Mouse (Mus musculus) heart, embryonic 16.5 days (tissue): ENCODE data around the gene Smg8. TPM values are rescaled to one million over a fixed set of nuclear protein-coding genes. Genes with fewer than 3 reads are reported as not detected.

ENCODE experiments used
- ATAC-seq: fragments of 200-750 bp; cut with Nextera tagmentation; replicated peaks from 2 replicates; pipeline ENCODE4 v1.8.0; 2017; ENCODE audit warnings: moderate number of reproducible peaks; ENCODE audit not compliant: insufficient read depth, low FRiP score; ENCODE audit errors: extremely low read depth
- H3K27ac ChIP-seq: fragments of 300-500 bp; sonication (generic); 2 replicates; pipeline ENCODE4 v1.5.1; 2014; ENCODE audit warnings: mild to moderate bottlenecking, low read length, control low read depth, moderate library complexity
- H3K27me3 ChIP-seq: fragments of 300-500 bp; sonication (generic); 2 replicates; pipeline ENCODE4 v1.6.1; 2014; ENCODE audit warnings: low read length, mixed read lengths; ENCODE audit not compliant: control insufficient read depth, insufficient read depth
- H3K36me3 ChIP-seq: fragments of 300-500 bp; sonication (generic); 2 replicates; pipeline ENCODE4 v1.6.1; 2014; ENCODE audit not compliant: control insufficient read depth, insufficient read depth
- H3K4me1 ChIP-seq: fragments of 300-500 bp; sonication (generic); 2 replicates; pipeline ENCODE4 v1.6.1; 2014; ENCODE audit warnings: low read length, mixed read lengths; ENCODE audit not compliant: control insufficient read depth, insufficient read depth
- H3K4me2 ChIP-seq: fragments of 300-500 bp; sonication (generic); 2 replicates; pipeline ENCODE4 v1.6.1; 2014; ENCODE audit warnings: low read depth, mild to moderate bottlenecking, control low read depth, low read length
- H3K4me3 ChIP-seq: fragments of 300-500 bp; sonication (generic); 2 replicates; pipeline ENCODE4 v1.5.1; 2014; ENCODE audit warnings: mild to moderate bottlenecking, control low read depth, low read length
- H3K9ac ChIP-seq: fragments of 300-500 bp; sonication (generic); 2 replicates; pipeline ENCODE4 v1.6.1; 2014; ENCODE audit warnings: low read length, control low read depth
- H3K9me3 ChIP-seq: fragments of 300-500 bp; sonication (generic); replicated peaks from 2 replicates; pipeline ENCODE4 v1.6.1; 2016; ENCODE audit warnings: low read length; ENCODE audit not compliant: control insufficient read depth
- WGBS: fragments of 180-500 bp; shearing (Covaris S2); extraction: QIAGEN DNeasy Blood & Tissue Kit; methylation state at CpG from one replicate; pipeline ENCODE4 v1.1.7; 2014; 5-methylcytosine and 5-hydroxymethylcytosine counted together
- polyA plus RNA-seq: library from polyadenylated mRNA; unstranded; fragments of >200 nt; fragmentation: Nextera tagmentation; extraction: Ambion mirVana; gene quantifications from 2 replicates; pipeline ENCODE4 v1.2.1, GENCODE M21; 2015

The Smg8 gene
- polyA plus RNA-seq, 1 experiment from 2014 or later, result 13.9 TPM

GRCm38 (mm10) chr11:87108755-87109518 is 22.4 kb upstream of the Smg8 start, which contains the start of gene Ska2:
Gene Ska2, plus strand, starts transcription at chr11:87109234.
- peaks cover 16% of the 10 kb centered on the region for H3K36me3 ChIP-seq
- WGBS, result under 1% methylated on average over 40 of the region's 40 CpGs
- peak within 1 kb of the TSS; percentile 91 for H3K27ac ChIP-seq
- no peaks in the 10 kb centered on the region for H3K27me3 ChIP-seq
- peak within 1 kb of the TSS; percentile 71 for H3K4me2 ChIP-seq
- peak; percentile 99 for ATAC-seq
- peak within 1 kb of the TSS; percentile 81 for H3K9ac ChIP-seq
- H3K4me3 ChIP-seq, result peak within 1 kb of the TSS; percentile 86
- no peaks in the 10 kb centered on the region for H3K9me3 ChIP-seq
- peaks cover 13% of the 10 kb centered on the region for H3K4me1 ChIP-seq

GRCm38 (mm10) chr11:87108409-87108754 is 21.8 kb upstream of the Smg8 start, which contains the start of gene Prr11:
Gene Prr11, minus strand, starts transcription at chr11:87108708.
- H3K4me1 ChIP-seq, result peaks cover 13% of the 10 kb centered on the region
- H3K27ac ChIP-seq, result peak within 1 kb of the TSS; percentile 91
- no peaks in the 10 kb centered on the region for H3K27me3 ChIP-seq
- ATAC-seq, result peak; percentile 1; the same call in 1 of the 2 replicates
- H3K9ac ChIP-seq, result peak within 1 kb of the TSS; percentile 81
- H3K9me3 ChIP-seq, result no peaks in the 10 kb centered on the region
- peak within 1 kb of the TSS; percentile 86 for H3K4me3 ChIP-seq
- H3K36me3 ChIP-seq, result peaks cover 19% of the 10 kb centered on the region
- peak within 1 kb of the TSS; percentile 71 for H3K4me2 ChIP-seq
- WGBS, result 0% methylated on average over 14 of the region's 14 CpGs

GRCm38 (mm10) chr11:87087142-87087541 is 568 bp upstream of the Smg8 start:
- 53% methylated on average over 2 of the region's 2 CpGs for WGBS
- Histone ChIP-seq H3K4me3 (peak overlapping the region; percentile 80), H3K36me3 (peaks cover 19% of the 10 kb centered on the region), H3K27ac (no peak overlapping the region), H3K9ac (peak overlapping the region; percentile 89), H3K4me1 (peaks cover 19% of the 10 kb centered on the region), H3K4me2 (peak overlapping the region; percentile 75), H3K27me3 (no peaks in the 10 kb centered on the region), H3K9me3 (no peaks in the 10 kb centered on the region)
- ATAC-seq, result no peak

GRCm38 (mm10) chr11:87085461-87085860 is 1.1 kb downstream of the Smg8 start:
- Histone ChIP-seq H3K4me1 (peaks cover 19% of the 10 kb centered on the region), H3K9ac (no peak overlapping the region), H3K27ac (no peak overlapping the region), H3K27me3 (no peaks in the 10 kb centered on the region), H3K9me3 (no peaks in the 10 kb centered on the region), H3K4me2 (peak overlapping the region; percentile 75), H3K36me3 (peaks cover 17% of the 10 kb centered on the region), H3K4me3 (peak overlapping the region; percentile 80)
- ATAC-seq, result no peak
- WGBS, result 89% methylated on average over 13 of the region's 13 CpGs

GRCm38 (mm10) chr11:87083712-87084111 is 2.9 kb downstream of the Smg8 start:
- no peak overlapping the region for H3K4me2 ChIP-seq
- no peak overlapping the region for H3K9ac ChIP-seq
- peaks cover 19% of the 10 kb centered on the region for H3K4me1 ChIP-seq
- H3K27ac ChIP-seq, result no peak overlapping the region
- H3K9me3 ChIP-seq, result no peaks in the 10 kb centered on the region
- WGBS, result 57% methylated on average over 1 of the region's 1 CpGs
- no peaks in the 10 kb centered on the region for H3K27me3 ChIP-seq
- ATAC-seq, result no peak
- peaks cover 25% of the 10 kb centered on the region for H3K36me3 ChIP-seq
- H3K4me3 ChIP-seq, result no peak overlapping the region

- Histone ChIP-seq H3K36me3 (peaks cover 11% of the 10 kb centered on the region), H3K4me2 (peak within 1 kb of the TSS; percentile 99), H3K27me3 (no peaks in the 10 kb centered on the region), H3K27ac (peak within 1 kb of the TSS; percentile 87), H3K9me3 (no peaks in the 10 kb centered on the region), H3K4me1 (peaks cover 5% of the 10 kb centered on the region), H3K4me3 (peak within 1 kb of the TSS; percentile 84), H3K9ac (peak within 1 kb of the TSS; percentile 93)
- peak; percentile 96 for ATAC-seq
- under 1% methylated on average over 43 of the region's 43 CpGs for WGBS
Measured at GRCm38 (mm10) chr11:87073866-87074440, 12.6 kb downstream of the Smg8 start, which contains the start of gene Gdpd1. Gene Gdpd1, minus strand, starts transcription at chr11:87074062.

- Histone ChIP-seq H3K4me2 (peak overlapping the region; percentile 99), H3K27me3 (no peaks in the 10 kb centered on the region), H3K4me3 (peak overlapping the region; percentile 84), H3K27ac (peak overlapping the region; percentile 87), H3K36me3 (peaks cover 11% of the 10 kb centered on the region), H3K9ac (peak overlapping the region; percentile 93), H3K9me3 (no peaks in the 10 kb centered on the region), H3K4me1 (peaks cover 5% of the 10 kb centered on the region)
- WGBS, result under 1% methylated on average over 24 of the region's 24 CpGs
- peak; percentile 64 for ATAC-seq
Measured at GRCm38 (mm10) chr11:87073343-87073865, 13.2 kb downstream of the Smg8 start.

- no peak for ATAC-seq
- 69% methylated on average over 3 of the region's 3 CpGs for WGBS
Measured at GRCm38 (mm10) chr11:87062087-87062486, 24.5 kb downstream of the Smg8 start.

GRCm38 (mm10) chr11:87060410-87060809 is 26.2 kb downstream of the Smg8 start:
- 94% methylated on average over 2 of the region's 2 CpGs for WGBS
- H3K9ac ChIP-seq, result no peak overlapping the region
- ATAC-seq, result no peak
- H3K27ac ChIP-seq, result no peak overlapping the region
- no peaks in the 10 kb centered on the region for H3K9me3 ChIP-seq
- no peaks in the 10 kb centered on the region for H3K27me3 ChIP-seq
- H3K4me2 ChIP-seq, result no peak overlapping the region
- no peaks in the 10 kb centered on the region for H3K4me1 ChIP-seq
- H3K4me3 ChIP-seq, result no peak overlapping the region
- peaks cover 9% of the 10 kb centered on the region; the same call in 1 of the 2 replicates for H3K36me3 ChIP-seq

More at GRCm38 (mm10) chr11:87062087-87062486, 24.5 kb downstream of the Smg8 start:
- Histone ChIP-seq H3K27me3 (no peaks in the 10 kb centered on the region), H3K4me2 (no peak overlapping the region), H3K4me1 (no peaks in the 10 kb centered on the region), H3K36me3 (0 out of 2 replicates have a peak, but pooled peaks cover 2% of the 10 kb centered on the region), H3K27ac (no peak overlapping the region), H3K4me3 (no peak overlapping the region), H3K9me3 (no peaks in the 10 kb centered on the region), H3K9ac (no peak overlapping the region)
